Mouse (Mus musculus) adrenal gland, postnatal 36 days (tissue): ENCODE results near the gene Rnf213. TPM values are rescaled to one million over a fixed set of nuclear protein-coding genes. Genes with fewer than 3 reads are reported as not detected.

Experiments
- DNase-seq, 2 experiments: peaks; one replicate each; pipeline ENCODE4 v3.0.0; 2021; ENCODE audit warnings: mixed read lengths in 1 of 2
- microRNA-seq: library from miRNA; unstranded; fragments of <30 nt; microRNA quantifications from one replicate; pipeline ENCODE4 v1.2.0, GENCODE M21; 2021
- total RNA-seq, 2 experiments: library from RNA; stranded (reverse); gene quantifications; 2 replicates each; pipeline ENCODE4 v1.2.3; 2021

The Rnf213 gene
- total RNA-seq, 2 experiments from 2014 or later = 37.3 to 40.3 TPM

DNA sequence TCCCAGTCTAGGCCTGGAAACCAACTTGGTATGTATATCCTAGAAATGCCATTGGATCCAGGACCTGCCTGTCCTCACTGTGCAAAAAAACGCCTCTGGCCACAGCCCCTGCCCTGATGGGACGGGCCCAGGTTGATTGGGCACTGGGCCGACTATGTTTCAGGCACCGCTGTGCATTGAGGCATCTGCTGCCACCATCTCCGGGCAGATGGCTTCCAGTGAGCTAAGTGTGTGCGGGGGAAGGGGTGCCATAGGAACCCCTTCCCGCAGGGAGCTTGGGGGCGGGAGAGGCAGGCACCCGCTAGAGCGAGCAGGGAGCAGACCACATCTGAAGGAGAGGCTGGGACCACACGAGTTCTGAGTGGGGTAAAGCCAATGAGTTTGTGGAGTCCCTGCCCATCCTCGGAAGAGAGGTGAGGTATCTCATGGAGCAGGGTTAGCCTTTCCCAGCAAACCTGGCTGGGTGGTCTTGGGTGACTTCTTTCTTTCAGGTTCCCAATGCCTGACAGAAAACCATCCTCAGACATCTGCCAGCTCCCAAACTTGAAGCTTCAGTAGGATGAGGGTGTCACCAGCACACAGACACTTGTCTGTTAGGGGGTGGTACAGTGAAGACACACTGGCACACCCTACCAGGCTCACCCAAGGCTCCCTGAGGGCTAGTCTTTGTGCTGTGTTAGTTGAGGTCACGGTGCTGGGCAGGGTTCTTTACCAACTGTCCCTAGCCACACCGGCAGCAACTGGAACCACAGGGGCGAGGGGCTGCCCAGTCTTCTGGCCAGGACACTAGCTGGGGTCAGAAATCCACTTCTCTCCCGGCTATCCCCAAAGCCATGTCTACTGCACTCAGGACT, 123.2 kb downstream of the Rnf213 start:
- no peak for DNase-seq

GRCm38 (mm10) chr11:119516677-119517361, 123.9 kb downstream of the Rnf213 start:
- peak; percentile 55 to 63 for DNase-seq

DNA sequence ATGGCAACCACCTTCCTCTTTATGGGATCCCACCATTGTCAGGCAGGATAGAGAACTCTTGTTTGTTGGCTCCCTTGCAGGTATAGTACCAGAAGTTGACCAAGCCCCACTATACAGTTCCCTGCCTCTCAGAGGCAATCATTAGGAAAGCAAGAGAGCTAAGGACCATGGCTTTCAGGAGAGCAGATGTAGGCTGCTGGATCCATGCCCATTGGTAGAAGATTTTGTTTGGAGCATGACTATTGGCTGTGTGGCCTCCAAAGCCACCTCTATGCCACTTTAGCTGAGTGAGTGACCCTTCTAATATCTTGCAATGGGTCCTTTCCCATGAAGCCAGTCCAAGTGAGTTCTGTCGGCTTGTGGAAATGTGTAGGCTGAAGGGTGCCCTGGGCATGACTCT, 126.5 kb downstream of the Rnf213 start:
- no peak for DNase-seq

DNA sequence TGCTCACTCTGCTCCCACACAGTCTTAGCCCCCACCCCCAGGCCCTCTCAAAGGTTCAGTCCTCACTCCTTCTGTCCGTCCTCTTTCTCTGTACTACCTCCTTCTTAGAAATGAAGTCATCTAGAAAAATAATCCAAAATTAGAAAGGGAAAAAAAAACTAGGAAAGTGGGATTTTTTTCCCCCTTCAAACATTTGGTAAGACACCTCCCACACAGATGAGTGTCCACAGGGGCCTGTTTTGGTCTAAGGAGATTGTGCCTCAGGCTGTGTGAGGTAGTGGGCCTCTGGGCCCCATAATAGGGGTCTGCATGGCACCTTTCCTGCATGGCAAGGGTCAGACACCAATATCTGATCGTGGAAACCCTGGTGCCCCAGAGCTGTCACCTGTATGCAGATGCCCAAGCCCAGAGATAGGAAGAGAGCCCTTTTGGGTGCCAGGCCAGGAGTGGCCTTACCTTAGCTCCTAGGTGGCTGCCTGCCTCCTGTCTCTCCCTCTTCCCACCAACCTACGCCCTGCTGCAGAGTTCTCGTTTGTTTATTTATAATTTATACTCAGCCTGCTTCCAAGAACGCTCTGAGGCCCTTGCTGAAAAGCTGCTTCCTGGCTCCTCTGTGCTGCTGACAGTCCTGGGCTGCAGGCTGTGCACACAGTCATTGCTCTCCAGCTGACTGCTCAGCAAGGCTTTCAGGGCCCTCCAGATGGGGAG, 127.3 kb downstream of the Rnf213 start:
- DNase-seq = no peak

- no peak for DNase-seq
These were observed 127.8 kb downstream of the Rnf213 start for GRCm38 (mm10) chr11:119520713-119521063.

GRCm38 (mm10) chr11:119521920-119522710, 129.2 kb downstream of the Rnf213 start:
- DNase-seq = no peak

- peak; percentile 21 to 51 for DNase-seq
These were observed 129.9 kb downstream of the Rnf213 start for GRCm38 (mm10) chr11:119522779-119523178.

- DNase-seq = no peak
These were observed 130.5 kb downstream of the Rnf213 start for GRCm38 (mm10) chr11:119523392-119523791.

- peak; percentile 92 to 94 for DNase-seq
These were observed 131.6 kb downstream of the Rnf213 start for GRCm38 (mm10) chr11:119524545-119524949.

DNA sequence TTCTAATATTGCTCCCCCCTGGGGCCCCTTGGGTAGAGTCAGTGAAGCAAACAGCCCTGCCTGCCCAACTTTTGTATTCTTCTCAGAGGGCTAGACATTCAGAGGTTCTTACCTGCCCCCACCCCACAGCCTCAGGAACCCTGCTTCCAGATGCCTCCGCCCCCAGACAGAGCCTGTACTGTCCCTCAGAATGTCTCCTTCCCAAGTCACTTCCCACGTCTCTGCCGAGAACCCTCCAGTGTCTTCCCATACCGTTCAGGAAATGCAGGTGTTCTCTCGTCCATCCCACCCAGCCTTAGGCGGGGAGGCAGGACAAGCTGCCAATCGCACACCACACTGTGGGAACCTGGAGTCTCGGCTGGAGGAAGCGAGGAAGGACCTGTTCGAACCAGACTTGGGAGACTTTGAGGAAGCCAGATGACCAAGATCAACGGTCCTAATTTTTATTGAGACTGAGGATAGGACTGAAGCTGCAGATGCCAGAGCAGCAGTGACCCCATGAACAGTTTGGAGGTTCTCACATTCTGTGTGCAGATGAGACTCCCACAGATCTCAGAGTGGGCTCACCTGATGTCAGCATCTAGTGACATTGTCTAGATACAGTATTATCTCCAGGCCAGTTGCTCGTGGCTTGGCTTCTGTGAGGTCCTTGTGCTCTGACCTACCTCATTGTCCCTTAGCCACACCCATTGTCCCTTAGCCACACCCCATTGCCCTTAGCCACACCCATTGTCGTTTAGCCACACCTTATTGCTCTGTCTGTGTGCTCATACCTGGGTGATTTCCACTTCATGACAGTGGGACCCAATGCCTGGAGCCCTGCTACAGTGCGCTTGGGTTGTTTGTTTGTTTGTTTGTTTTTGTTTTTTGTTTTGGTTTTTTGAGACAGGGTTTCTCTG, 133.4 kb downstream of the Rnf213 start:
- no peak for DNase-seq

- no peak for DNase-seq
These were observed 136.0 kb downstream of the Rnf213 start for GRCm38 (mm10) chr11:119528930-119529329.

GRCm38 (mm10) chr11:119532460-119532859, 139.6 kb downstream of the Rnf213 start:
- DNase-seq = no peak

- DNase-seq = no peak
These were observed 140.8 kb downstream of the Rnf213 start for GRCm38 (mm10) chr11:119533745-119534144.

Small RNA genes lying within 50 kb of the gene (microRNA-seq; reads per million reads assigned to microRNA genes)
- 1.00 reads per million for gene Mir1932

Other genes starting within 250 kb of the Rnf213 start
- gene Tbc1d16, start 164.6 kb upstream of the Rnf213 start, total RNA-seq = 10 to 100 TPM; 14.3 to 15.9 TPM
- under 1 TPM; 0.40 to 0.66 TPM for gene Ccdc40, start 164.5 kb upstream of the Rnf213 start, total RNA-seq
- 100 to 1,000 TPM in 1 of 2 experiments, 10 to 100 TPM in 1; 95.1 to 103 TPM for gene Gaa, start 125.2 kb upstream of the Rnf213 start, total RNA-seq
- gene Eif4a3, start 93.0 kb upstream of the Rnf213 start, total RNA-seq = 100 to 1,000 TPM; 136 to 138 TPM
- gene Card14, start 85.3 kb upstream of the Rnf213 start, total RNA-seq = under 1 TPM; 0.17 to 0.33 TPM
- gene Sgsh, start 37.6 kb upstream of the Rnf213 start, total RNA-seq = 10 to 100 TPM; 14.7 to 24.9 TPM
- 1 to 10 TPM; 6.5 to 8.4 TPM for gene Slc26a11, start 37.5 kb upstream of the Rnf213 start, total RNA-seq
- gene Endov, start 98.2 kb downstream of the Rnf213 start, total RNA-seq = 10 to 100 TPM; 16.6 to 17.3 TPM
- 1 to 10 TPM; 2.1 to 8.3 TPM for gene Nptx1, start 154.7 kb downstream of the Rnf213 start, total RNA-seq
- 10 to 100 TPM; 50.0 to 51.9 TPM for gene Rptor, start 209.8 kb downstream of the Rnf213 start, total RNA-seq